Mouse (Mus musculus) forebrain, embryonic 10.5 days (tissue): ENCODE measurements around the gene Sytl2. TPM values are rescaled to one million over a fixed set of nuclear protein-coding genes. Genes with fewer than 3 reads are reported as not detected.
A peak's percentile ranks its signal among the peaks of the same experiment; 100 is the strongest.

Source experiments
- DNase-seq: peaks from one replicate; pipeline ENCODE4 v3.0.0-alpha.2; 2017; ENCODE audit warnings: low spot score; ENCODE audit errors: extremely low spot score
- H3K27ac ChIP-seq: fragments of 300-500 bp; sonication (generic); 2 replicates; pipeline ENCODE4 v1.5.1; 2016; ENCODE audit warnings: mild to moderate bottlenecking
- H3K27me3 ChIP-seq: fragments of 300-500 bp; sonication (generic); 2 replicates; pipeline ENCODE4 v1.6.1; 2016; ENCODE audit warnings: mild to moderate bottlenecking; ENCODE audit not compliant: poor library complexity, severe bottlenecking
- H3K36me3 ChIP-seq: fragments of 300-500 bp; sonication (generic); replicated peaks from 2 replicates; pipeline ENCODE4 v1.6.1; 2016; ENCODE audit warnings: mild to moderate bottlenecking, moderate library complexity
- H3K4me1 ChIP-seq: fragments of 300-500 bp; sonication (generic); 2 replicates; pipeline ENCODE4 v1.6.1; 2016
- H3K4me3 ChIP-seq: fragments of 300-500 bp; sonication (generic); 2 replicates; pipeline ENCODE4 v1.5.1; 2016; ENCODE audit warnings: mild to moderate bottlenecking, moderate library complexity
- H3K9me3 ChIP-seq: fragments of 300-500 bp; sonication (generic); 2 replicates; pipeline ENCODE4 v1.6.1; 2016; ENCODE audit warnings: mild to moderate bottlenecking, moderate library complexity
- WGBS: fragments of 180-500 bp; shearing (Covaris S2); methylation state at CpG from one replicate; pipeline ENCODE4 v1.1.7; 2016; 5-methylcytosine and 5-hydroxymethylcytosine counted together
- polyA plus RNA-seq: library from polyadenylated mRNA; unstranded; fragments of >200 nt; fragmentation: Nextera tagmentation; extraction: Ambion mirVana; gene quantifications from 2 replicates; pipeline ENCODE4 v1.2.1, GENCODE M21; 2016

Sytl2 gene
- polyA plus RNA-seq, 1 experiment from 2014 or later = 1.5 TPM

- no peaks in the 10 kb centered on the region for H3K36me3 ChIP-seq
- no peaks in the 10 kb centered on the region for H3K9me3 ChIP-seq
- 92% methylated on average over 12 of the region's 12 CpGs for WGBS
- no peaks in the 10 kb centered on the region for H3K27me3 ChIP-seq
- no peak overlapping the region for H3K27ac ChIP-seq
- DNase-seq = no peak
- H3K4me3 ChIP-seq = no peak overlapping the region
- H3K4me1 ChIP-seq = no peaks in the 10 kb centered on the region
Observed at GRCm38 (mm10) chr7:90353488-90354228, 51.6 kb downstream of the Sytl2 start.

GRCm38 (mm10) chr7:90354229-90354604, 52.2 kb downstream of the Sytl2 start:
- 97% methylated on average over 2 of the region's 2 CpGs for WGBS
- Histone ChIP-seq H3K27me3 (no peaks in the 10 kb centered on the region), H3K9me3 (no peaks in the 10 kb centered on the region), H3K27ac (no peak overlapping the region), H3K36me3 (no peaks in the 10 kb centered on the region), H3K4me1 (no peaks in the 10 kb centered on the region), H3K4me3 (no peak overlapping the region)
- DNase-seq = no peak

GRCm38 (mm10) chr7:90355454-90355853, 53.4 kb downstream of the Sytl2 start:
- Histone ChIP-seq H3K27me3 (no peaks in the 10 kb centered on the region), H3K9me3 (no peaks in the 10 kb centered on the region), H3K36me3 (no peaks in the 10 kb centered on the region), H3K4me1 (no peaks in the 10 kb centered on the region), H3K4me3 (no peak overlapping the region), H3K27ac (no peak overlapping the region)
- DNase-seq = no peak
- WGBS = 91% methylated on average over 3 of the region's 3 CpGs

GRCm38 (mm10) chr7:90355995-90356394, 53.9 kb downstream of the Sytl2 start:
- Histone ChIP-seq H3K36me3 (no peaks in the 10 kb centered on the region), H3K27me3 (no peaks in the 10 kb centered on the region), H3K4me1 (no peaks in the 10 kb centered on the region), H3K27ac (no peak overlapping the region), H3K9me3 (no peaks in the 10 kb centered on the region), H3K4me3 (no peak overlapping the region)
- DNase-seq = no peak
- WGBS = 80% methylated on average over 2 of the region's 2 CpGs

DNA sequence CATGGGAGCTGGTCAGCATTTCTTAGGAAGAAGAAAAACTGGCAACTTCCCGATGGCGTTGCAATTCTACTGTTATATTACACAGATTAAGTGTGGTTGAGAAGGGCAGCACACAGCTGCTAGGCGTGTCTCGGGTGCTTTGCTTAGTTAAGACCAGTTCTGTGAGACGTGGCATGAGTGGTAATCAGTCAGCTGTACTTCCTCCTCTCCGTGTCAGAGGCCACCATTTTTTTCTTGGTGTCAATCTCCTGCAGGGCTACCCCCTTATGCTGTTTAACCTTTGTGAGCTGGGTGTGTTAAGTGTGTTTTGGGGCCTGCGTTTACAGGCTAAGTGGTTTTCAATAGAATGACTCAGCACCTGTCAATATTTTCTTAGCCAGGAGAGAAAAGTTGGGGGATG, 60.7 kb downstream of the Sytl2 start:
- H3K9me3 ChIP-seq = no peaks in the 10 kb centered on the region
- no peaks in the 10 kb centered on the region for H3K27me3 ChIP-seq
- H3K27ac ChIP-seq = no peak overlapping the region
- H3K36me3 ChIP-seq = no peaks in the 10 kb centered on the region
- DNase-seq = no peak
- no peak overlapping the region for H3K4me3 ChIP-seq
- WGBS = 80% methylated on average over 7 of the region's 7 CpGs
- no peaks in the 10 kb centered on the region for H3K4me1 ChIP-seq

GRCm38 (mm10) chr7:90370071-90370851, 68.2 kb downstream of the Sytl2 start:
- Histone ChIP-seq H3K27me3 (no peaks in the 10 kb centered on the region), H3K4me3 (no peak overlapping the region), H3K36me3 (no peaks in the 10 kb centered on the region), H3K4me1 (no peaks in the 10 kb centered on the region), H3K9me3 (no peaks in the 10 kb centered on the region), H3K27ac (no peak overlapping the region)
- no peak for DNase-seq
- WGBS = 88% methylated on average over 6 of the region's 6 CpGs

- H3K4me3 ChIP-seq = no peak overlapping the region
- H3K27me3 ChIP-seq = no peaks in the 10 kb centered on the region
- H3K27ac ChIP-seq = no peak overlapping the region
- no peaks in the 10 kb centered on the region for H3K9me3 ChIP-seq
- no peaks in the 10 kb centered on the region for H3K4me1 ChIP-seq
- no peak for DNase-seq
- 85% methylated on average over 4 of the region's 4 CpGs for WGBS
- H3K36me3 ChIP-seq = no peaks in the 10 kb centered on the region
Observed at GRCm38 (mm10) chr7:90372804-90373203, 70.8 kb downstream of the Sytl2 start.

GRCm38 (mm10) chr7:90384411-90384810, 82.4 kb downstream of the Sytl2 start:
- no peak overlapping the region for H3K27ac ChIP-seq
- no peak overlapping the region for H3K4me3 ChIP-seq
- no peaks in the 10 kb centered on the region for H3K9me3 ChIP-seq
- H3K4me1 ChIP-seq = peaks cover 16% of the 10 kb centered on the region
- WGBS = 90% methylated on average over 2 of the region's 2 CpGs
- no peaks in the 10 kb centered on the region for H3K36me3 ChIP-seq
- DNase-seq = no peak
- no peaks in the 10 kb centered on the region for H3K27me3 ChIP-seq

DNA sequence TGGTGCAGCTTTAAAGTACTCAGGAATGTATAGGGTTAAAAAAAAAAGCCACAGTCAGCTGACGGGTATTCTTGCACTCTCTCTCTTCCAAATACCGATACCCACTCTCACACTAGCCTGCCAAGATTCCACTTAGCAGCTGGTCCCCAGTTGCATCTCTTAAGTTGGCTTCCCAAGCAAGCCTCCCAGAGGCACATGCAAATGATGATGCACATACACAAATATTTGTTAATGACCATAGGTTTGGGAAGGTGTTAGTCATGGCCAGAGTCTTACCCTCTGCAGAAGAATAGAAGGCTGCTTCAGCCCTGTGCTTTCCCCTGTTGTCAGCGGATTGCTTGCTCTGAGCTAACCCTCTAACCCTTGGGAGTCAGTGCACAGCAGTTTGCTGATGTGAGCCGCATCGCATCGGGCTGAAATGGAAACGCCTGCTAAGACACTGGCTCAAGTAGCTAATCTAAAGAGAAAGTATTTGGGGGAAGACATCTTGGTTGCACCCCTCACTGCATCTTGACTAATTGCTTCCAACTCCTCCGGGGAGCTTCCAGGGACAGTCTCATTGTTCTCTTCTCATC, 84.9 kb downstream of the Sytl2 start:
- peak overlapping the region; percentile 41 for H3K4me3 ChIP-seq
- peak; percentile 23 for DNase-seq
- H3K4me1 ChIP-seq = peaks cover 23% of the 10 kb centered on the region
- no peaks in the 10 kb centered on the region for H3K36me3 ChIP-seq
- H3K27me3 ChIP-seq = no peaks in the 10 kb centered on the region
- no peaks in the 10 kb centered on the region for H3K9me3 ChIP-seq
- 4% methylated on average over 8 of the region's 8 CpGs for WGBS
- no peak overlapping the region for H3K27ac ChIP-seq

- H3K36me3 ChIP-seq = no peaks in the 10 kb centered on the region
- H3K4me3 ChIP-seq = no peak overlapping the region
- WGBS = 24% methylated on average over 3 of the region's 3 CpGs
- no peak for DNase-seq
- no peak overlapping the region for H3K27ac ChIP-seq
- H3K27me3 ChIP-seq = no peaks in the 10 kb centered on the region
- H3K4me1 ChIP-seq = peaks cover 23% of the 10 kb centered on the region
- no peaks in the 10 kb centered on the region for H3K9me3 ChIP-seq
Observed at GRCm38 (mm10) chr7:90389765-90390164, 87.7 kb downstream of the Sytl2 start.

GRCm38 (mm10) chr7:90395073-90395472, 93.0 kb downstream of the Sytl2 start:
- H3K9me3 ChIP-seq = no peaks in the 10 kb centered on the region
- H3K27ac ChIP-seq = no peak overlapping the region
- no peak for DNase-seq
- no peaks in the 10 kb centered on the region for H3K27me3 ChIP-seq
- H3K36me3 ChIP-seq = no peaks in the 10 kb centered on the region
- WGBS = 61% methylated on average over 4 of the region's 4 CpGs
- H3K4me3 ChIP-seq = no peak overlapping the region
- H3K4me1 ChIP-seq = 0 out of 2 replicates have a peak, but pooled peaks cover under 1% of the 10 kb centered on the region

DNA sequence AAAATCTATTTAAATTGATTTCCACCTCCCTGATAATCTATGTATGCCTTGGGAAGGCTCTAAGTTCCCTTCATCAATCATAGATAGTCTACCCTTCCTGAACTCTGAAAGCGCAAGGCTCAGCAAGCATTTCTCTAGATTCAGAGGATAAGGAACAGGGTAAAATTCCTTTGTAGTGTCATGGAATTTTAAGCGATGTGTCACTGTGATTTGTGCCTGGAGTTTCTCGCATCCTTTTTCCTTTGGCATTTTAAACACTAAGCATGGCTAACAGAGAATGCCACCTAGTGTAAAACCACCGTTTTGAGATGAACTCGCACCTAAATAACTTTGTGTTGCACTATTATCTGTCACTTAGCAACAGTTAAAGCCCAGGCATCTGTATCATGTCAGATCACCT, 93.9 kb downstream of the Sytl2 start:
- no peaks in the 10 kb centered on the region for H3K27me3 ChIP-seq
- no peak overlapping the region for H3K27ac ChIP-seq
- H3K9me3 ChIP-seq = no peaks in the 10 kb centered on the region
- WGBS = 83% methylated on average over 5 of the region's 5 CpGs
- no peaks in the 10 kb centered on the region for H3K4me1 ChIP-seq
- H3K36me3 ChIP-seq = no peaks in the 10 kb centered on the region
- no peak overlapping the region for H3K4me3 ChIP-seq
- no peak for DNase-seq

DNA sequence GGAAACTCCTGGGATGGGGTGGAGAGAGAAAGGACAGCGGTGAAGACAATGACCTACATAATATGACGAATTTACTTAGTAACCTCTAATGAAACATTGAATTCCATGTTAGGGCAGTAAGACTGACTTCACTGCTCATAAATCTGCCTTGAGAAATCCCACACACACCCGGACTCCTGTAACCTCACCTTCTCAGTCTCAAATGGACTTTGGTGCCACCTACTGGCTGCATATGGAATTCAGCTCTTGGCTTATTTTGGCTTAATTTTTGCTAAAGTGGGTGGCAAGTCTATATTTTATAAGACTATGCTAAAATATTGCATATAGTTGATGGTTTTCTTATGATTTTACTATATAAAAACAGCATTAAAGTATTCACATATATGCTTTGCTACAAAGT, 107.9 kb downstream of the Sytl2 start:
- 56% methylated on average over 3 of the region's 3 CpGs for WGBS
- Histone ChIP-seq H3K36me3 (no peaks in the 10 kb centered on the region), H3K4me3 (no peak overlapping the region), H3K27me3 (no peaks in the 10 kb centered on the region), H3K9me3 (no peaks in the 10 kb centered on the region), H3K27ac (no peak overlapping the region), H3K4me1 (no peaks in the 10 kb centered on the region)
- no peak for DNase-seq
